Mouse (Mus musculus): ENCODE measurements around the gene Parp14.

Gene Parp14

GRCm38 (mm10) chr16:35870581-35871047 lies 730 bp downstream of the Parp14 start:
- no peak for DNase-seq (ENCODE audit: low spot score in 2 of 2)

- DNase-seq (ENCODE audit: low spot score in 2 of 2) = no peak
These were observed 1.7 kb downstream of the Parp14 start for GRCm38 (mm10) chr16:35869656-35870055.

GRCm38 (mm10) chr16:35869126-35869525 lies 2.2 kb downstream of the Parp14 start:
- no peak for DNase-seq (ENCODE audit: low spot score in 2 of 2)

GRCm38 (mm10) chr16:35867726-35868125 lies 3.6 kb downstream of the Parp14 start:
- DNase-seq (ENCODE audit: low spot score in 2 of 2) = no peak

GRCm38 (mm10) chr16:35862057-35862456 lies 9.3 kb downstream of the Parp14 start:
- DNase-seq (ENCODE audit: low spot score in 2 of 2) = peak; percentile 21 to 65

GRCm38 (mm10) chr16:35860236-35860635 lies 11.1 kb downstream of the Parp14 start:
- no peak for DNase-seq (ENCODE audit: low spot score in 2 of 2)

- peak in 1 of 2 experiments; percentile 26 for DNase-seq (ENCODE audit: low spot score in 2 of 2)
These were observed 14.6 kb downstream of the Parp14 start for GRCm38 (mm10) chr16:35856766-35857165.

GRCm38 (mm10) chr16:35855846-35856245 lies 15.5 kb downstream of the Parp14 start:
- no peak for DNase-seq (ENCODE audit: low spot score in 2 of 2)

- no peak for DNase-seq (ENCODE audit: low spot score in 2 of 2)
These were observed 24.2 kb downstream of the Parp14 start for GRCm38 (mm10) chr16:35847138-35847537.

GRCm38 (mm10) chr16:35839680-35840079 lies 31.7 kb downstream of the Parp14 start:
- DNase-seq (ENCODE audit: low spot score in 2 of 2) = peak in 1 of 2 experiments; percentile 47

- no peak for DNase-seq (ENCODE audit: low spot score in 2 of 2)
These were observed 36.7 kb downstream of the Parp14 start for GRCm38 (mm10) chr16:35834653-35835052.

GRCm38 (mm10) chr16:35832926-35833325 lies 38.4 kb downstream of the Parp14 start:
- DNase-seq (ENCODE audit: low spot score in 2 of 2) = no peak

GRCm38 (mm10) chr16:35829999-35830398 lies 41.3 kb downstream of the Parp14 start:
- no peak for DNase-seq (ENCODE audit: low spot score in 2 of 2)

- peak; percentile 80 to 85 for DNase-seq (ENCODE audit: low spot score in 2 of 2)
These were observed 53.9 kb downstream of the Parp14 start for GRCm38 (mm10) chr16:35817255-35818089.

GRCm38 (mm10) chr16:35813119-35813518 lies 58.2 kb downstream of the Parp14 start:
- DNase-seq (ENCODE audit: low spot score in 2 of 2) = no peak

- DNase-seq (ENCODE audit: low spot score in 2 of 2) = peak; percentile 39 to 46
These were observed 62.5 kb downstream of the Parp14 start for GRCm38 (mm10) chr16:35808838-35809237.

- no peak for DNase-seq (ENCODE audit: low spot score in 2 of 2)
These were observed 63.7 kb downstream of the Parp14 start for GRCm38 (mm10) chr16:35807663-35807992.

- DNase-seq (ENCODE audit: low spot score in 2 of 2) = peak in 1 of 2 experiments; percentile 35
These were observed 64.2 kb downstream of the Parp14 start for GRCm38 (mm10) chr16:35806973-35807662.

- DNase-seq (ENCODE audit: low spot score in 2 of 2) = no peak
These were observed 67.6 kb downstream of the Parp14 start for GRCm38 (mm10) chr16:35803723-35804122.

- no peak for DNase-seq (ENCODE audit: low spot score in 2 of 2)
These were observed 69.2 kb downstream of the Parp14 start for GRCm38 (mm10) chr16:35802163-35802562.

GRCm38 (mm10) chr16:35791962-35792521 lies 79.3 kb downstream of the Parp14 start:
- no peak for DNase-seq (ENCODE audit: low spot score in 2 of 2)

GRCm38 (mm10) chr16:35788330-35788729 lies 83.0 kb downstream of the Parp14 start:
- DNase-seq (ENCODE audit: low spot score in 2 of 2) = no peak
